Mouse (Mus musculus): Measurements from ENCODE around the gene Gab2. TPM values are rescaled to one million over a fixed set of nuclear protein-coding genes. Genes with fewer than 3 reads are reported as not detected.
A peak's percentile ranks its signal among the peaks of the same experiment; 100 is the strongest.

Gab2 gene
- total and polyA plus RNA-seq, 3 experiments = 0.12 to 0.50 (median 0.30) TPM

DNA sequence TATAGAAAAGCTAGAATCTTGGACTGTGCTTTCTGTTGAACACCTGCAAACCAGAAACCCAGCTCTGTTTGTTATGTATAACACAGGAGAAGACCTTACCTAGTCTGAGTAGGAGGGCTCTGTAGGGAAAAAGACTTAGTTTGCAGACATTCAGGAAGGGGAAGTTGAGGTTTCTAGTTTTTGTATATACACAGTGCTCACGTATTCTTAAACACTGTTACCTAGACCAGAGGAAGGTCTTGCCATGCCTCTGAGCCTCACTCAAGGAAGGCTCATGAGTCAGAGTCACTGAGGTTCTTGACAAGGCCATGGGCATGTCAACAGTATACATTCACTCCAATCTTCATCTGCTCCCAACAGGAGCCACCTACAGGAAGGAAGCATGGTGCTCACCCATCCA lies 189.7 kb downstream of the Gab2 start:
- in situ Hi-C loops (cut with MboI; ENCODE audit: low pct_ligation_motif_present, low pct_unique_long_range_greater_than_20kb, low sequenced_read_pairs) (no loop called here), dilution Hi-C loops (cut with MboI; ENCODE audit: extremely low pct_ligation_motif_present, extremely low pct_unique_long_range_greater_than_20kb, low sequenced_read_pairs) (no loop called here)
- H3K27ac ChIP-seq (ENCODE audit: insufficient read depth, low read depth) = no peak overlapping the region
- no peaks in the 10 kb centered on the region for H3K27me3 ChIP-seq (replicated peaks)
- DNase-seq (ENCODE audit: extremely low read depth) = no peak
- H3K79me2 ChIP-seq (replicated peaks; ENCODE audit: control insufficient read depth, extremely low read depth, insufficient read depth, poor library complexity, severe bottlenecking) = no peaks in the 10 kb centered on the region
- H3K4me1 ChIP-seq (ENCODE audit: control insufficient read depth in 1 of 2, insufficient read depth in 2 of 2) = peaks cover 0 to 14% of the 10 kb centered on the region in 2 experiments; a peak in 2 of 4 replicates
- TF ChIP-seq MYC (IDR thresholded peaks at IDR 0.05; ENCODE audit: low read depth, low read length) (no peak), BHLHE40 (IDR thresholded peaks at IDR 0.05; ENCODE audit: low read depth, low read length) (no peak), ZNF384 (IDR thresholded peaks at IDR 0.05; ENCODE audit: low read depth, low read length) (no peak)
- H3K9ac ChIP-seq (ENCODE audit: insufficient read depth, low read depth) = no peak overlapping the region
- H3K9me3 ChIP-seq (replicated peaks; ENCODE audit: low read length) = no peaks in the 10 kb centered on the region
- no peak overlapping the region for H3K4me2 ChIP-seq (ENCODE audit: insufficient read depth, low read depth, poor library complexity, severe bottlenecking)
- no peak overlapping the region for H3K4me3 ChIP-seq (replicated peaks in 1 of 3; ENCODE audit: low read depth in 2 of 3, low read length in 2 of 3, poor library complexity in 1 of 3)
- H3K36me3 ChIP-seq (replicated peaks in 1 of 2; ENCODE audit: control insufficient read depth in 1 of 2, insufficient read depth in 1 of 2, low read length in 1 of 2) = no peaks in the 10 kb centered on the region

DNA sequence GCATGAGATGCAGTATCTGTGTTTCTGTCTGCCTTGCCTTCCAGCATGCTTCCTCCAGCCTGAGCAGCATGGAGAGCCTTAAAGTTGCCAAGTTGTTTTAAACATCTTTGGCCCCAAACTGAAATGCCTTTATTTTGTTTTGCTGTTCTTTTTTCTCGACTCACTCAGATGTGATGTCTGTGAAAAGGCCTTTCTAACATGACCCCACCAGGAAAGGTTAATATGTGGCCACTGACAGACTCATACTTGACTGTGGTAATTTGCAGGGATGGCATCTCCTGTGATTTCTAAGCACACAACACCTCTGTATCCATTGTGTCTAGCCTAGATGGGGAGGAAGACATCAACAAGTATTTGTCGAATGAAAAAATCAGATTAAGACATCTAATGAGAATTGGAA lies 215.6 kb downstream of the Gab2 start:
- H3K4me3 ChIP-seq (replicated peaks in 1 of 3; ENCODE audit: low read depth in 2 of 3, low read length in 2 of 3, poor library complexity in 1 of 3) = no peak overlapping the region
- dilution Hi-C loops (cut with MboI; ENCODE audit: extremely low pct_ligation_motif_present, extremely low pct_unique_long_range_greater_than_20kb, low sequenced_read_pairs) (no loop called here), in situ Hi-C loops (cut with MboI; ENCODE audit: low pct_ligation_motif_present, low pct_unique_long_range_greater_than_20kb, low sequenced_read_pairs) (loop anchor here (10.0 kb wide), 2 partner anchors 212 to 322 kb away; partner anchors contain the start of gene Gab2)
- no peaks in the 10 kb centered on the region for H3K36me3 ChIP-seq (replicated peaks in 1 of 2; ENCODE audit: control insufficient read depth in 1 of 2, insufficient read depth in 1 of 2, low read length in 1 of 2)
- DNase-seq (ENCODE audit: extremely low read depth) = no peak
- H3K4me2 ChIP-seq (ENCODE audit: insufficient read depth, low read depth, poor library complexity, severe bottlenecking) = no peak overlapping the region
- H3K9ac ChIP-seq (ENCODE audit: insufficient read depth, low read depth) = no peak overlapping the region
- no peaks in the 10 kb centered on the region for H3K9me3 ChIP-seq (replicated peaks; ENCODE audit: low read length)
- H3K27me3 ChIP-seq (replicated peaks) = no peaks in the 10 kb centered on the region
- H3K27ac ChIP-seq (ENCODE audit: insufficient read depth, low read depth) = no peak overlapping the region
- no peak for TF ChIP-seq ZNF384 (IDR thresholded peaks at IDR 0.05; ENCODE audit: low read depth, low read length)
- no peak for TF ChIP-seq GABPA (IDR thresholded peaks at IDR 0.05; ENCODE audit: insufficient replicate concordance, low read depth, low read length)
- no peak for TF ChIP-seq ETS1 (conservative IDR thresholded peaks at IDR 0.05; ENCODE audit: low read depth, low read length)
- TF ChIP-seq POLR2AphosphoS2 (IDR thresholded peaks at IDR 0.05; ENCODE audit: low read depth, low read length) = no peak
- TF ChIP-seq TCF12 (IDR thresholded peaks at IDR 0.05; ENCODE audit: low read depth, low read length) = no peak
- TF ChIP-seq KAT2A (IDR thresholded peaks at IDR 0.05; ENCODE audit: insufficient replicate concordance, low read length) = no peak
- no peak for TF ChIP-seq USF2 (conservative IDR thresholded peaks at IDR 0.05; ENCODE audit: low read depth, low read length)
- H3K79me2 ChIP-seq (replicated peaks; ENCODE audit: control insufficient read depth, extremely low read depth, insufficient read depth, poor library complexity, severe bottlenecking) = no peaks in the 10 kb centered on the region
- H3K4me1 ChIP-seq (ENCODE audit: control insufficient read depth in 1 of 2, insufficient read depth in 2 of 2) = peaks cover 10 to 27% of the 10 kb centered on the region in 2 experiments; a peak in 3 of 4 replicates

DNA sequence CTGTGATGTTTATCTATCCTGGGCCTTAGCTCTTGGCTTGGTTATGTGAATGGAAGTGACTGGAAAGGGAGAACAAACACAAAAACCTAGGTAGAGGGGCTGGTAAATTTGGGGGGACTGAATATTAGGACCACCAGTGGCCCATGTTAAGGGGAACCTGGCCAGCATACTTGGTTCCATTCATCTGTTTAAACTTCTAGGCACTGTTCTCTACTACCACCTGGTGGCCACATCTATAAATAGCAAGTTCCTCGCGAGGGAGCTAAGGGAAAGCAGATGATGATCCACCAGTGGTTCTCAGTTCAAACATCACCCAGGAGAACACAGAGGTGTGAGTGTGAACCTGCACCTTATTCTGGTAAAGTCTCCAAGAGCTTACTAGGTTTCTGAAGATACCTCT lies 216.1 kb downstream of the Gab2 start:
- in situ Hi-C loops (cut with MboI; ENCODE audit: low pct_ligation_motif_present, low pct_unique_long_range_greater_than_20kb, low sequenced_read_pairs) = loop anchor here (10.0 kb wide), 2 partner anchors 213 to 323 kb away; partner anchors contain the start of gene Gab2
- no peaks in the 10 kb centered on the region for H3K36me3 ChIP-seq (replicated peaks in 1 of 2; ENCODE audit: control insufficient read depth in 1 of 2, insufficient read depth in 1 of 2, low read length in 1 of 2)
- no peaks in the 10 kb centered on the region for H3K79me2 ChIP-seq (replicated peaks; ENCODE audit: control insufficient read depth, extremely low read depth, insufficient read depth, poor library complexity, severe bottlenecking)
- no peaks in the 10 kb centered on the region for H3K9me3 ChIP-seq (replicated peaks; ENCODE audit: low read length)
- TF ChIP-seq GABPA (IDR thresholded peaks at IDR 0.05; ENCODE audit: insufficient replicate concordance, low read depth, low read length) = no peak
- TF ChIP-seq ZC3H11A (IDR thresholded peaks at IDR 0.05; ENCODE audit: low read depth, low read length) = peak; percentile 45; the same call in 1 of the 2 replicates
- TF ChIP-seq ELF1 (IDR thresholded peaks at IDR 0.05; ENCODE audit: low read depth, low read length) = no peak
- 0 out of 2 replicates have a peak, but pooled peaks have one; percentile 24 for TF ChIP-seq MAX (IDR thresholded peaks at IDR 0.05; ENCODE audit: low read length)
- no peak for TF ChIP-seq TCF12 (IDR thresholded peaks at IDR 0.05; ENCODE audit: low read depth, low read length)
- no peak for TF ChIP-seq MAZ (IDR thresholded peaks at IDR 0.05; ENCODE audit: low read depth, low read length)
- TF ChIP-seq SMC3 (IDR thresholded peaks at IDR 0.05; ENCODE audit: low read depth, low read length) = peak; percentile 83
- TF ChIP-seq NELFE (IDR thresholded peaks at IDR 0.05; ENCODE audit: low read depth, low read length) = no peak
- TF ChIP-seq MEF2A (IDR thresholded peaks at IDR 0.05; ENCODE audit: borderline replicate concordance, low read depth, low read length) = peak; percentile 33; the same call in 1 of the 2 replicates
- TF ChIP-seq CTCF (conservative IDR thresholded peaks at IDR 0.05 in 1 of 2, IDR thresholded peaks at IDR 0.05 in 1 of 2; ENCODE audit: low read depth in 2 of 2, low read length in 2 of 2) = peak; percentile 82 to 89
- no peak for TF ChIP-seq BHLHE40 (IDR thresholded peaks at IDR 0.05; ENCODE audit: low read depth, low read length)
- no peak for TF ChIP-seq JUN (IDR thresholded peaks at IDR 0.05; ENCODE audit: insufficient read depth, low read depth, low read length)
- TF ChIP-seq RAD21 (IDR thresholded peaks at IDR 0.05; ENCODE audit: low read depth, low read length) = peak; percentile 87
- no peak for TF ChIP-seq ZKSCAN1 (IDR thresholded peaks at IDR 0.05; ENCODE audit: borderline replicate concordance, low read depth, low read length)
- no peak for TF ChIP-seq EP300 (IDR thresholded peaks at IDR 0.05; ENCODE audit: low read length)
- H3K27me3 ChIP-seq (replicated peaks) = no peaks in the 10 kb centered on the region
- H3K4me3 ChIP-seq (replicated peaks in 1 of 3; ENCODE audit: low read depth in 2 of 3, low read length in 2 of 3, poor library complexity in 1 of 3) = no peak overlapping the region
- DNase-seq (ENCODE audit: extremely low read depth) = peak; percentile 75
- dilution Hi-C loops (cut with MboI; ENCODE audit: extremely low pct_ligation_motif_present, extremely low pct_unique_long_range_greater_than_20kb, low sequenced_read_pairs) = no loop called here
- no peak overlapping the region for H3K27ac ChIP-seq (ENCODE audit: insufficient read depth, low read depth)
- H3K9ac ChIP-seq (ENCODE audit: insufficient read depth, low read depth) = no peak overlapping the region
- peaks cover 10 to 27% of the 10 kb centered on the region in 2 experiments; a peak in 3 of 4 replicates for H3K4me1 ChIP-seq (ENCODE audit: control insufficient read depth in 1 of 2, insufficient read depth in 2 of 2)
- no peak overlapping the region for H3K4me2 ChIP-seq (ENCODE audit: insufficient read depth, low read depth, poor library complexity, severe bottlenecking)
